Comparison of ENCODE assay signal across 16 mouse cellular contexts in genomic region chr13:8511069-8511817, GRCm38 (mm10).
"Had no signal": no experiment of that assay in that cellular context is flagged by ENCODE, and none has a peak within 500 bp of the region (broad histone marks: within the 10 kb centered on the region; RNA-seq: fewer than 3 reads in every experiment).

No protein-coding gene starts in this region.

- H3K4me2 ChIP-seq: kidney, embryonic 15.5 days; limb, embryonic 15.5 days; liver, embryonic 13.5 days; lung, embryonic 15.5 days; neural tube, embryonic 15.5 days had no signal

- H3K4me3 ChIP-seq: kidney, embryonic 15.5 days; left cerebral cortex, adult 2 months; limb, embryonic 15.5 days; liver, embryonic 13.5 days; lung, embryonic 15.5 days; megakaryocyte, embryonic 14.5 days; myocyte; neural tube, embryonic 15.5 days had no signal

- H3K9ac ChIP-seq: kidney, embryonic 15.5 days; limb, embryonic 15.5 days; liver, embryonic 13.5 days; liver, postnatal 0 days; lung, embryonic 15.5 days; neural tube, embryonic 15.5 days had no signal

- H3K9me3 ChIP-seq: kidney, embryonic 15.5 days; limb, embryonic 15.5 days; liver, embryonic 13.5 days; lung, embryonic 15.5 days; megakaryocyte, embryonic 14.5 days; neural tube, embryonic 15.5 days had no signal

- H3K27ac ChIP-seq: kidney, embryonic 15.5 days; left cerebral cortex, adult 2 months; limb, embryonic 15.5 days; liver, embryonic 13.5 days; lung, embryonic 15.5 days; macrophage; neural tube, embryonic 15.5 days had no signal

- H3K36me3 ChIP-seq: kidney, embryonic 15.5 days; limb, embryonic 15.5 days; liver, embryonic 13.5 days; lung, embryonic 15.5 days; neural tube, embryonic 15.5 days had no signal

- DNase-seq: kidney, adult 2 months; kidney, postnatal 14 days; liver, embryonic 13.5 days; liver, postnatal 0 days; lung, postnatal 14 days; right cerebral cortex, adult 18-20 months; right cerebral cortex, postnatal 25 days; thymus, postnatal 36 days had no signal

- ATAC-seq: liver, postnatal 0 days had no signal

- H3K27me3 ChIP-seq: kidney, embryonic 15.5 days; limb, embryonic 15.5 days; liver, embryonic 13.5 days; lung, embryonic 15.5 days; megakaryocyte, embryonic 14.5 days; neural tube, embryonic 15.5 days had no signal

- H3K4me1 ChIP-seq: kidney, embryonic 15.5 days; limb, embryonic 15.5 days; liver, embryonic 13.5 days; lung, embryonic 15.5 days; megakaryocyte, embryonic 14.5 days had no signal
